Comparison of ENCODE assay signal across 8 mouse cellular contexts in genomic region chr6:71830690-71831580, GRCm38 (mm10). TPM values are rescaled to one million over a fixed set of nuclear protein-coding genes. Genes with fewer than 3 reads are reported as not detected.
A peak's percentile ranks its signal among the peaks of the same experiment; 100 is the strongest.
DNase-seq lines count a peak whose midpoint lies in the region; ATAC-seq lines count a peak whose summit lies in the region.

Gene Immt (plus strand): TSS chr6:71831331.

- intact Hi-C loops in left cerebral cortex, postnatal 14 days (cut with DNase I) = no loop called here

- H3K27ac ChIP-seq in intestine, embryonic 14.5 days (ENCODE audit: low read depth) = peak within 1 kb of the TSS; percentile 88

- peak within 1 kb of the TSS; percentile 100 for H3K4me3 ChIP-seq in intestine, embryonic 14.5 days (ENCODE audit: low read depth, low read length)

- under 1% methylated on average over 63 of the region's 64 CpGs for WGBS in intestine, embryonic 14.5 days

- no peaks in the 10 kb centered on the region for H3K9me3 ChIP-seq in intestine, embryonic 14.5 days (ENCODE audit: control insufficient read depth, low read length)

- peak; percentile 99 for ATAC-seq in intestine, embryonic 14.5 days (replicated peaks; ENCODE audit: low FRiP score, low TSS enrichment, low read depth)

- H3K9ac ChIP-seq in intestine, embryonic 14.5 days (ENCODE audit: low read length) = peak within 1 kb of the TSS; percentile 88

- DNase-seq in adrenal gland, adult 18-20 months (ENCODE audit: low spot score in 2 of 2) = peak; percentile 92 to 93
- DNase-seq in embryo, embryonic 11 days = peak; percentile 98
- peak; percentile 98 for DNase-seq in gastrocnemius, postnatal 25 days
- DNase-seq in intestine, embryonic 14.5 days (ENCODE audit: low spot score) = peak; percentile 93
- peak; percentile 97 to 98 for DNase-seq in left cerebral cortex, postnatal 14 days (ENCODE audit: low spot score in 2 of 2)
- peak; percentile 97 for DNase-seq in mesoderm, embryonic 11.5 days (ENCODE audit: low read depth, low spot score)
- peak; percentile 95 to 97 for DNase-seq in right cerebral cortex, postnatal 36 days (ENCODE audit: low spot score in 2 of 2)
- DNase-seq in yolk sac, embryonic 10.5 days (ENCODE audit: low spot score) = peak; percentile 97

- peaks cover 7% of the 10 kb centered on the region; the same call in 1 of the 2 replicates for H3K4me1 ChIP-seq in intestine, embryonic 14.5 days (replicated peaks; ENCODE audit: control insufficient read depth, insufficient read depth, low read length)

- peak within 1 kb of the TSS; percentile 88 for H3K4me2 ChIP-seq in intestine, embryonic 14.5 days (ENCODE audit: low read length)

- H3K27me3 ChIP-seq in intestine, embryonic 14.5 days (replicated peaks; ENCODE audit: control insufficient read depth, insufficient read depth, low read length) = no peaks in the 10 kb centered on the region

- no peaks in the 10 kb centered on the region for H3K36me3 ChIP-seq in intestine, embryonic 14.5 days (ENCODE audit: control insufficient read depth, insufficient read depth, low read length)

RNA-seq across cellular contexts. Expression of gene Immt, which starts in this region (rescaled TPM):
- total RNA-seq in adrenal gland, adult 18-20 months (2021) = 100 to 1,000 TPM; 335 to 387 TPM
- 100 to 1,000 TPM; 273 to 293 TPM for total RNA-seq in gastrocnemius, postnatal 25 days (2021)
- polyA plus RNA-seq in intestine, embryonic 14.5 days (2014; fragmentation: Nextera tagmentation; extraction: Ambion mirVana) = 216 and 224 TPM in 2 replicates
- total RNA-seq in left cerebral cortex, postnatal 14 days (2021) = 100 to 1,000 TPM; 137 to 141 TPM

Comparison
In these comparisons a context has a peak if more than half of its experiments do, and no peak if none do; other contexts are left out.
1. Peak in every context shown above with its lines: DNase-seq, ATAC-seq, H3K4me3 ChIP-seq and H3K27ac ChIP-seq.